In genomic region chr11:82908608-82908989, GRCm38 (mm10) we compare ENCODE assay signal across 8 mouse cellular contexts. TPM values are rescaled to one million over a fixed set of nuclear protein-coding genes. Genes with fewer than 3 reads are reported as not detected.
DNase-seq lines count a peak whose midpoint lies in the region; ATAC-seq and TF ChIP-seq lines count a peak whose summit lies in the region.

No protein-coding gene starts in this region.

- TF ChIP-seq EP300 in ES-Bruce4 (IDR thresholded peaks at IDR 0.05; ENCODE audit: insufficient read depth, low read depth, low read length) = no peak

- intact Hi-C loops in heart, postnatal 14 days (cut with DNase I) = no loop called here

- no peak for DNase-seq in heart, postnatal 14 days
- DNase-seq in forebrain, postnatal 0 days = no peak
- DNase-seq in gastrocnemius, postnatal 4 days (ENCODE audit: low spot score in 2 of 2) = no peak
- no peak for DNase-seq in adrenal gland, adult 8-10 months
- no peak for DNase-seq in retina, embryonic 14.5 days (ENCODE audit: low spot score)

- 58% methylated on average over 10 of the region's 10 CpGs for WGBS in heart, embryonic 12.5 days
- 64% methylated on average over 10 of the region's 10 CpGs for WGBS in forebrain, postnatal 0 days
- 45% methylated on average over 10 of the region's 10 CpGs for WGBS in liver, embryonic 16.5 days (ENCODE audit: insufficient replicate concordance)

- peak overlapping the region; percentile 90 for H3K4me3 ChIP-seq in heart, embryonic 12.5 days
- peak overlapping the region; percentile 45 for H3K4me3 ChIP-seq in ES-Bruce4 (ENCODE audit: low read depth, low read length)
- peak overlapping the region; percentile 73; the same call in 1 of the 2 replicates for H3K4me3 ChIP-seq in forebrain, postnatal 0 days (ENCODE audit: low read depth, low read length)
- H3K4me3 ChIP-seq in liver, embryonic 16.5 days (ENCODE audit: low read depth, low read length) = peak overlapping the region; percentile 74

- peaks cover 34% of the 10 kb centered on the region for H3K36me3 ChIP-seq in heart, embryonic 12.5 days
- H3K36me3 ChIP-seq in ES-Bruce4 (ENCODE audit: control insufficient read depth, insufficient read depth, low read length, poor library complexity, severe bottlenecking) = peaks cover 22% of the 10 kb centered on the region
- peaks cover 24% of the 10 kb centered on the region for H3K36me3 ChIP-seq in forebrain, postnatal 0 days (ENCODE audit: insufficient read depth)
- peaks cover 3% of the 10 kb centered on the region; the same call in 1 of the 2 replicates for H3K36me3 ChIP-seq in liver, embryonic 16.5 days (ENCODE audit: control insufficient read depth, insufficient read depth)

- no peaks in the 10 kb centered on the region for H3K9me3 ChIP-seq in heart, embryonic 12.5 days (replicated peaks)
- H3K9me3 ChIP-seq in ES-Bruce4 (replicated peaks; ENCODE audit: control insufficient read depth, insufficient read depth, low read length, poor library complexity, severe bottlenecking) = no peaks in the 10 kb centered on the region
- no peaks in the 10 kb centered on the region for H3K9me3 ChIP-seq in forebrain, postnatal 0 days (ENCODE audit: low read length)
- H3K9me3 ChIP-seq in liver, embryonic 16.5 days (replicated peaks; ENCODE audit: control insufficient read depth, low read length) = no peaks in the 10 kb centered on the region

- no peak for ATAC-seq in heart, embryonic 12.5 days (ENCODE audit: insufficient number of reproducible peaks, low FRiP score)
- ATAC-seq in forebrain, postnatal 0 days = no peak
- ATAC-seq in liver, embryonic 16.5 days (ENCODE audit: low read depth) = no peak

- peak overlapping the region; percentile 81 for H3K4me2 ChIP-seq in heart, embryonic 12.5 days
- H3K4me2 ChIP-seq in forebrain, postnatal 0 days (ENCODE audit: low read depth) = peak overlapping the region; percentile 72
- peak overlapping the region; percentile 88 for H3K4me2 ChIP-seq in liver, embryonic 16.5 days (ENCODE audit: low read depth, low read length)

- H3K4me1 ChIP-seq in heart, embryonic 12.5 days (replicated peaks) = peaks cover 44% of the 10 kb centered on the region
- peaks cover 7% of the 10 kb centered on the region for H3K4me1 ChIP-seq in ES-Bruce4 (ENCODE audit: control insufficient read depth, insufficient read depth, low read length)
- H3K4me1 ChIP-seq in forebrain, postnatal 0 days (ENCODE audit: insufficient read depth) = no peaks in the 10 kb centered on the region
- peaks cover 11% of the 10 kb centered on the region for H3K4me1 ChIP-seq in liver, embryonic 16.5 days (ENCODE audit: control insufficient read depth, low read depth, low read length)

- no peak overlapping the region for H3K27ac ChIP-seq in heart, embryonic 12.5 days (ENCODE audit: poor library complexity, severe bottlenecking)
- H3K27ac ChIP-seq in ES-Bruce4 (ENCODE audit: insufficient read depth, low read length) = no peak overlapping the region
- no peak overlapping the region for H3K27ac ChIP-seq in forebrain, postnatal 0 days (ENCODE audit: low read depth, low read length)
- H3K27ac ChIP-seq in liver, embryonic 16.5 days (ENCODE audit: low read length) = no peak overlapping the region

- no peak for TF ChIP-seq POLR2A in ES-Bruce4 (IDR thresholded peaks at IDR 0.05; ENCODE audit: insufficient read depth, low read length)

- peak overlapping the region; percentile 47 for H3K9ac ChIP-seq in heart, embryonic 12.5 days
- no peak overlapping the region; the same call in 1 of the 2 replicates for H3K9ac ChIP-seq in ES-Bruce4 (ENCODE audit: low read depth, poor library complexity, severe bottlenecking)
- 0 out of 2 replicates have a peak overlapping the region, but pooled peaks have one; percentile 77 for H3K9ac ChIP-seq in forebrain, postnatal 0 days
- no peak overlapping the region for H3K9ac ChIP-seq in liver, embryonic 16.5 days (ENCODE audit: low read depth, low read length)

- no peaks in the 10 kb centered on the region for H3K27me3 ChIP-seq in heart, embryonic 12.5 days (replicated peaks)
- no peaks in the 10 kb centered on the region for H3K27me3 ChIP-seq in ES-Bruce4 (ENCODE audit: control insufficient read depth, insufficient read depth, low read length, poor library complexity, severe bottlenecking)
- no peaks in the 10 kb centered on the region for H3K27me3 ChIP-seq in forebrain, postnatal 0 days (ENCODE audit: insufficient read depth, low read length)
- H3K27me3 ChIP-seq in liver, embryonic 16.5 days (ENCODE audit: control insufficient read depth, insufficient read depth, low read depth, low read length) = peaks cover 6% of the 10 kb centered on the region; the same call in 1 of the 2 replicates

- TF ChIP-seq CTCF in ES-Bruce4 (IDR thresholded peaks at IDR 0.05; ENCODE audit: low read depth, low read length) = no peak
- TF ChIP-seq CTCF in forebrain, postnatal 0 days (IDR thresholded peaks at IDR 0.05; ENCODE audit: low read depth) = no peak

RNA-seq across cellular contexts. Expression of gene Nle1, which starts 0.4 kb away (rescaled TPM):
- polyA plus RNA-seq in heart, embryonic 12.5 days (2016; fragmentation: Nextera tagmentation; extraction: Ambion mirVana) = 20.0 and 22.0 TPM in 2 replicates
- total RNA-seq in heart, postnatal 14 days (2021) = 10 to 100 TPM; 12.6 to 12.7 TPM
- polyA plus RNA-seq in ES-Bruce4 (2011; ENCODE audit: insufficient read depth, insufficient read length, low read depth, missing spikeins) = 32.3 and 40.9 TPM in 2 replicates
- 31.5 and 34.9 TPM in 2 replicates for total RNA-seq in forebrain, postnatal 0 days (2014; rRNA removed)
- 26.4 and 27.2 TPM in 2 replicates for polyA plus RNA-seq in forebrain, postnatal 0 days (2015; fragmentation: Nextera tagmentation; extraction: Ambion mirVana)
- 9.1 and 10.7 TPM in 2 replicates for polyA plus RNA-seq in liver, embryonic 16.5 days (2015; fragmentation: Nextera tagmentation; extraction: Ambion mirVana)
- total RNA-seq in gastrocnemius, postnatal 4 days (2021) = 10 to 100 TPM; 22.3 to 27.4 TPM
- total RNA-seq in adrenal gland, adult 8-10 months (2022) = 10 to 100 TPM; 21.8 to 32.6 (median 26.9) TPM

RNA-seq across cellular contexts. Expression of gene Unc45b, which starts 1.8 kb away (rescaled TPM):
- polyA plus RNA-seq in heart, embryonic 12.5 days (2016; fragmentation: Nextera tagmentation; extraction: Ambion mirVana) = 199 and 203 TPM in 2 replicates
- total RNA-seq in heart, postnatal 14 days (2021) = 100 to 1,000 TPM; 162 to 164 TPM
- polyA plus RNA-seq in ES-Bruce4 (2011; ENCODE audit: insufficient read depth, insufficient read length, low read depth, missing spikeins) = 3.3 and 3.5 TPM in 2 replicates
- 1.4 and 3.0 TPM in 2 replicates for total RNA-seq in forebrain, postnatal 0 days (2014; rRNA removed)
- 2.2 and 2.4 TPM in 2 replicates for polyA plus RNA-seq in forebrain, postnatal 0 days (2015; fragmentation: Nextera tagmentation; extraction: Ambion mirVana)
- polyA plus RNA-seq in liver, embryonic 16.5 days (2015; fragmentation: Nextera tagmentation; extraction: Ambion mirVana) = 1.4 and 2.4 TPM in 2 replicates
- 100 to 1,000 TPM; 115 to 124 TPM for total RNA-seq in gastrocnemius, postnatal 4 days (2021)
- total RNA-seq in adrenal gland, adult 8-10 months (2022) = 1 to 10 TPM; 6.1 to 9.6 (median 7.4) TPM

RNA-seq across cellular contexts. Expression of gene Fndc8, which starts 16.7 kb away (rescaled TPM):
- polyA plus RNA-seq in heart, embryonic 12.5 days (2016; fragmentation: Nextera tagmentation; extraction: Ambion mirVana) = 0.10 and 0.12 TPM in 2 replicates
- total RNA-seq in heart, postnatal 14 days (2021) = not detected
- not detected in 2 replicates for polyA plus RNA-seq in ES-Bruce4 (2011; ENCODE audit: insufficient read depth, insufficient read length, low read depth, missing spikeins)
- total RNA-seq in forebrain, postnatal 0 days (2014; rRNA removed) = not detected in 2 replicates
- polyA plus RNA-seq in forebrain, postnatal 0 days (2015; fragmentation: Nextera tagmentation; extraction: Ambion mirVana) = 0.06 and 0.29 TPM in 2 replicates
- polyA plus RNA-seq in liver, embryonic 16.5 days (2015; fragmentation: Nextera tagmentation; extraction: Ambion mirVana) = 0.09 and 0.12 TPM in 2 replicates
- not detected for total RNA-seq in gastrocnemius, postnatal 4 days (2021)
- under 1 TPM in 3 of 4 experiments, not detected in 1; 0.14 to 0.43 (median 0.35) TPM for total RNA-seq in adrenal gland, adult 8-10 months (2022)

RNA-seq across cellular contexts. Expression of gene Rad51d, which starts 18.2 kb away (rescaled TPM):
- 13.0 and 14.6 TPM in 2 replicates for polyA plus RNA-seq in heart, embryonic 12.5 days (2016; fragmentation: Nextera tagmentation; extraction: Ambion mirVana)
- 1 to 10 TPM; 8.0 to 8.3 TPM for total RNA-seq in heart, postnatal 14 days (2021)
- polyA plus RNA-seq in ES-Bruce4 (2011; ENCODE audit: insufficient read depth, insufficient read length, low read depth, missing spikeins) = 23.9 and 25.8 TPM in 2 replicates
- total RNA-seq in forebrain, postnatal 0 days (2014; rRNA removed) = 8.6 and 9.5 TPM in 2 replicates
- polyA plus RNA-seq in forebrain, postnatal 0 days (2015; fragmentation: Nextera tagmentation; extraction: Ambion mirVana) = 13.4 and 14.0 TPM in 2 replicates
- polyA plus RNA-seq in liver, embryonic 16.5 days (2015; fragmentation: Nextera tagmentation; extraction: Ambion mirVana) = 4.1 and 4.7 TPM in 2 replicates
- 10 to 100 TPM in 1 of 2 experiments, 1 to 10 TPM in 1; 9.6 to 10.4 TPM for total RNA-seq in gastrocnemius, postnatal 4 days (2021)
- 10 to 100 TPM; 13.4 to 20.9 (median 18.1) TPM for total RNA-seq in adrenal gland, adult 8-10 months (2022)

RNA-seq across cellular contexts. Expression of gene Rffl, which starts 37.6 kb away (rescaled TPM):
- 6.7 and 6.8 TPM in 2 replicates for polyA plus RNA-seq in heart, embryonic 12.5 days (2016; fragmentation: Nextera tagmentation; extraction: Ambion mirVana)
- 1 to 10 TPM; 5.0 to 6.5 TPM for total RNA-seq in heart, postnatal 14 days (2021)
- polyA plus RNA-seq in ES-Bruce4 (2011; ENCODE audit: insufficient read depth, insufficient read length, low read depth, missing spikeins) = 27.4 and 29.9 TPM in 2 replicates
- total RNA-seq in forebrain, postnatal 0 days (2014; rRNA removed) = 4.3 and 6.0 TPM in 2 replicates
- 2.3 and 2.8 TPM in 2 replicates for polyA plus RNA-seq in forebrain, postnatal 0 days (2015; fragmentation: Nextera tagmentation; extraction: Ambion mirVana)
- 25.8 and 26.4 TPM in 2 replicates for polyA plus RNA-seq in liver, embryonic 16.5 days (2015; fragmentation: Nextera tagmentation; extraction: Ambion mirVana)
- total RNA-seq in gastrocnemius, postnatal 4 days (2021) = 1 to 10 TPM; 5.4 to 6.0 TPM
- total RNA-seq in adrenal gland, adult 8-10 months (2022) = 10 to 100 TPM in 2 of 4 experiments, 1 to 10 TPM in 2; 9.0 to 12.4 (median 10.5) TPM

Comparison
In these comparisons a context has a peak if more than half of its experiments do, and no peak if none do; other contexts are left out.
1. H3K9ac ChIP-seq: peak in heart, embryonic 12.5 days (single experiment) and forebrain, postnatal 0 days (single experiment); none in ES-Bruce4 (single experiment) and liver, embryonic 16.5 days (single experiment).
2. RNA of gene Unc45b, which starts 1.8 kb away (total RNA-seq): 162 to 164 TPM in heart, postnatal 14 days and 115 to 124 TPM in gastrocnemius, postnatal 4 days; 6.1 to 9.6 TPM in adrenal gland, adult 8-10 months and 1.4 to 3.0 TPM in forebrain, postnatal 0 days; every median in the first group is over 10 times any median in the second.
3. Peak in every context shown above with its lines, with median percentiles within 50 percentile points of each other: H3K4me2 ChIP-seq and H3K4me3 ChIP-seq.